Mouse (Mus musculus) MEL (cell line): ENCODE measurements around the gene Tspan14. TPM values are rescaled to one million over a fixed set of nuclear protein-coding genes. Genes with fewer than 3 reads are reported as not detected.

ENCODE experiments used
- DNase-seq: peaks from one replicate; pipeline ENCODE4 v3.0.0; 2011; ENCODE audit warnings: low read depth, low spot score
- H3K27ac ChIP-seq: 2 replicates; pipeline ENCODE4 v1.5.1; 2012; ENCODE audit warnings: low read depth, mild to moderate bottlenecking, control low read depth, low read length, moderate library complexity; ENCODE audit not compliant: control insufficient read depth
- H3K27me3 ChIP-seq, 2 experiments: fragments of 150-350 bp in 1 of 2; sonication (generic) in 1 of 2; 2 replicates each; pipeline ENCODE4 v1.6.1; 2012; ENCODE audit warnings: low read length in 2 of 2, mild to moderate bottlenecking in 2 of 2, improper control_type of control experiment in 1 of 2, moderate library complexity in 1 of 2; ENCODE audit not compliant: insufficient read depth in 2 of 2, control insufficient read depth in 1 of 2
- H3K36me3 ChIP-seq, 2 experiments: 2 replicates each; pipeline ENCODE4 v1.6.1; 2012 to 2014; ENCODE audit warnings: low read length in 2 of 2, improper control_type of control experiment in 1 of 2, inconsistent platforms in 1 of 2, mild to moderate bottlenecking in 1 of 2; ENCODE audit not compliant: insufficient read depth in 2 of 2, control insufficient read depth in 1 of 2
- H3K4me1 ChIP-seq, 2 experiments: fragments of 150-350 bp in 1 of 2; sonication (generic) in 1 of 2; 2 replicates each; pipeline ENCODE4 v1.6.1; 2012; ENCODE audit warnings: low read length in 2 of 2, improper control_type of control experiment in 1 of 2, mild to moderate bottlenecking in 1 of 2; ENCODE audit not compliant: insufficient read depth in 2 of 2, control insufficient read depth in 1 of 2
- H3K4me3 ChIP-seq, 2 experiments: fragments of 150-350 bp in 1 of 2; sonication (generic) in 1 of 2; 2 replicates each; pipeline ENCODE4 v1.5.1; 2012; ENCODE audit warnings: low read depth in 2 of 2, low read length in 2 of 2, mild to moderate bottlenecking in 2 of 2, moderate library complexity in 2 of 2, control low read depth in 1 of 2, improper control_type of control experiment in 1 of 2; ENCODE audit not compliant: control insufficient read depth in 1 of 2, insufficient read depth in 1 of 2
- H3K79me2 ChIP-seq: 2 replicates; pipeline ENCODE4 v1.6.1; 2012; ENCODE audit warnings: mild to moderate bottlenecking, low read length, moderate library complexity; ENCODE audit not compliant: control insufficient read depth, poor library complexity, insufficient read depth
- H3K9ac ChIP-seq: 2 replicates; pipeline ENCODE4 v1.6.1; 2012; ENCODE audit warnings: low read depth, mild to moderate bottlenecking, control low read depth, low read length, moderate library complexity; ENCODE audit not compliant: control insufficient read depth, poor library complexity, severe bottlenecking
- H3K9me3 ChIP-seq: fragments of 150-350 bp; sonication (generic); replicated peaks from 2 replicates; pipeline ENCODE4 v1.6.1; 2012; ENCODE audit warnings: mild to moderate bottlenecking, low read length, improper control_type of control experiment, moderate library complexity; ENCODE audit not compliant: insufficient read depth
- BHLHE40 ChIP-seq: IDR thresholded peaks from 2 replicates; pipeline ENCODE4 v1.6.1; 2012; ENCODE audit warnings: low read depth, mild to moderate bottlenecking, inconsistent platforms, low read length, improper control_type of control experiment, borderline replicate concordance
- CHD1 ChIP-seq: IDR thresholded peaks from 2 replicates; pipeline ENCODE4 v1.6.1; 2012; ENCODE audit warnings: low read depth, mild to moderate bottlenecking, inconsistent platforms, low read length, improper control_type of control experiment
- CTCF ChIP-seq, 3 experiments: IDR thresholded peaks in 2 of 3; conservative IDR thresholded peaks in 1 of 3; 2 replicates each; pipeline ENCODE4 v1.5.1; 2011 to 2012; ENCODE audit warnings: low read length in 3 of 3, low read depth in 2 of 3, mild to moderate bottlenecking in 2 of 3, improper control_type of control experiment in 1 of 3, inconsistent platforms in 1 of 3, mixed read lengths in 1 of 3, moderate library complexity in 1 of 3; ENCODE audit not compliant: control insufficient read depth in 1 of 3, insufficient read depth in 1 of 3, poor library complexity in 1 of 3, severe bottlenecking in 1 of 3
- E2F4 ChIP-seq: IDR thresholded peaks from 2 replicates; pipeline ENCODE4 v1.6.1; 2011; ENCODE audit warnings: low read depth, low read length, improper control_type of control experiment, borderline replicate concordance
- ELF1 ChIP-seq: IDR thresholded peaks from 2 replicates; pipeline ENCODE4 v1.6.1; 2014; ENCODE audit warnings: low read depth, mild to moderate bottlenecking, inconsistent platforms, low read length, improper control_type of control experiment, moderate library complexity
- EP300 ChIP-seq, 2 experiments: IDR thresholded peaks; 2 replicates each; pipeline ENCODE4 v1.6.1; 2011; ENCODE audit warnings: improper control_type of control experiment in 2 of 2, low read length in 2 of 2, low read depth in 1 of 2, mild to moderate bottlenecking in 1 of 2
- ETS1 ChIP-seq: IDR thresholded peaks from 2 replicates; pipeline ENCODE4 v1.6.1; 2012; ENCODE audit warnings: low read depth, mild to moderate bottlenecking, inconsistent platforms, low read length, improper control_type of control experiment, moderate library complexity
- GATA1 ChIP-seq: IDR thresholded peaks from 2 replicates; pipeline ENCODE4 v1.6.1; 2011; ENCODE audit warnings: low read depth, low read length, improper control_type of control experiment
- HCFC1 ChIP-seq: IDR thresholded peaks from 2 replicates; pipeline ENCODE4 v1.6.1; 2012; ENCODE audit warnings: low read depth, mild to moderate bottlenecking, inconsistent platforms, low read length, improper control_type of control experiment, moderate library complexity
- KAT2A ChIP-seq: conservative IDR thresholded peaks from 2 replicates; pipeline ENCODE4 v1.6.1; 2012; ENCODE audit warnings: low read depth, low read length, improper control_type of control experiment, inconsistent platforms
- MAFK ChIP-seq: IDR thresholded peaks from 2 replicates; pipeline ENCODE4 v1.6.1; 2011; ENCODE audit warnings: low read depth, mild to moderate bottlenecking, low read length, improper control_type of control experiment, borderline replicate concordance
- MAX ChIP-seq: IDR thresholded peaks from 2 replicates; pipeline ENCODE4 v1.6.1; 2011; ENCODE audit warnings: low read length, improper control_type of control experiment
- MXI1 ChIP-seq: IDR thresholded peaks from 2 replicates; pipeline ENCODE4 v1.6.1; 2011; ENCODE audit warnings: mild to moderate bottlenecking, low read depth, low read length, improper control_type of control experiment
- MYB ChIP-seq: IDR thresholded peaks from 2 replicates; pipeline ENCODE4 v1.6.1; 2011; ENCODE audit warnings: mild to moderate bottlenecking, low read depth, low read length, improper control_type of control experiment
- MYC ChIP-seq: IDR thresholded peaks from 2 replicates; pipeline ENCODE4 v1.6.1; 2011; ENCODE audit warnings: low read depth, mild to moderate bottlenecking, low read length, improper control_type of control experiment, moderate library complexity
- NELFE ChIP-seq: IDR thresholded peaks from 2 replicates; pipeline ENCODE4 v1.6.1; 2011; ENCODE audit warnings: low read depth, low read length, improper control_type of control experiment
- RAD21 ChIP-seq: IDR thresholded peaks from 2 replicates; pipeline ENCODE4 v1.6.1; 2011; ENCODE audit warnings: mild to moderate bottlenecking, low read depth, low read length, improper control_type of control experiment
- RCOR1 ChIP-seq: IDR thresholded peaks from 2 replicates; pipeline ENCODE4 v1.6.1; 2012; ENCODE audit warnings: low read depth, mild to moderate bottlenecking, inconsistent platforms, low read length, improper control_type of control experiment
- SMC3 ChIP-seq: IDR thresholded peaks from 2 replicates; pipeline ENCODE4 v1.6.1; 2011; ENCODE audit warnings: low read depth, low read length, improper control_type of control experiment
- TAL1 ChIP-seq: IDR thresholded peaks from 2 replicates; pipeline ENCODE4 v1.6.1; 2012; ENCODE audit warnings: mild to moderate bottlenecking, inconsistent platforms, low read length, moderate library complexity, mixed read lengths
- TBP ChIP-seq: IDR thresholded peaks from 2 replicates; pipeline ENCODE4 v1.8.0; 2011; ENCODE audit warnings: low read depth, low read length, improper control_type of control experiment
- TCF12 ChIP-seq: IDR thresholded peaks from 2 replicates; pipeline ENCODE4 v1.6.1; 2014; ENCODE audit warnings: low read depth, mild to moderate bottlenecking, inconsistent platforms, low read length, improper control_type of control experiment, moderate library complexity
- USF1 ChIP-seq: IDR thresholded peaks from 2 replicates; pipeline ENCODE4 v1.6.1; 2014; ENCODE audit warnings: low read depth, mild to moderate bottlenecking, inconsistent platforms, low read length, improper control_type of control experiment, moderate library complexity
- USF2 ChIP-seq, 2 experiments: IDR thresholded peaks; 2 replicates each; pipeline ENCODE4 v1.6.1; 2011 to 2012; ENCODE audit warnings: improper control_type of control experiment in 2 of 2, low read length in 2 of 2, borderline replicate concordance in 1 of 2, inconsistent platforms in 1 of 2, low read depth in 1 of 2, mild to moderate bottlenecking in 1 of 2; ENCODE audit not compliant: insufficient read depth in 1 of 2
- ZC3H11A ChIP-seq: IDR thresholded peaks from 2 replicates; pipeline ENCODE4 v1.6.1; 2012; ENCODE audit warnings: low read depth, mild to moderate bottlenecking, inconsistent platforms, low read length, improper control_type of control experiment
- ZMIZ1 ChIP-seq: IDR thresholded peaks from 2 replicates; pipeline ENCODE4 v1.6.1; 2012; ENCODE audit warnings: low read depth, mild to moderate bottlenecking, inconsistent platforms, low read length, improper control_type of control experiment, moderate library complexity
- ZNF384 ChIP-seq: IDR thresholded peaks from 2 replicates; pipeline ENCODE4 v1.6.1; 2012; ENCODE audit warnings: low read depth, mild to moderate bottlenecking, inconsistent platforms, low read length, improper control_type of control experiment
- polyA plus RNA-seq, 2 experiments: library from polyadenylated mRNA; stranded (reverse) in 1 of 2; unstranded in 1 of 2; fragments of >175 nt in 1 of 2; fragments of >200 nt in 1 of 2; gene quantifications; 2 replicates each; pipeline versions ENCODE4 v1.2.1 to v1.2.4; 2012; ENCODE audit warnings: low replicate concordance in 2 of 2, low read depth in 1 of 2; ENCODE audit not compliant: insufficient read length in 2 of 2, insufficient read depth in 1 of 2, missing spikeins in 1 of 2
- total RNA-seq: library from RNA; depleted of rRNA; stranded (reverse); fragments of 300-350 nt; gene quantifications from 2 replicates; pipeline ENCODE4 v1.2.3, GENCODE M21; 2012

The Tspan14 gene
- total and polyA plus RNA-seq, 3 experiments = 24.8 to 29.9 TPM; not detected in 1

GRCm38 (mm10) chr14:40895681-40896080 lies 70.9 kb downstream of the Tspan14 start:
- DNase-seq = no peak
- Histone ChIP-seq H3K4me3 (no peak overlapping the region), H3K36me3 (no peaks in the 10 kb centered on the region), H3K79me2 (no peaks in the 10 kb centered on the region), H3K27ac (no peak overlapping the region), H3K9ac (no peak overlapping the region), H3K27me3 (peaks cover 0 to 1% of the 10 kb centered on the region in 2 experiments; a peak in 1 of 4 replicates), H3K4me1 (no peaks in the 10 kb centered on the region), H3K9me3 (no peaks in the 10 kb centered on the region)
- TF ChIP-seq RCOR1 = no peak
- TF ChIP-seq ZC3H11A = no peak
- no peak for TF ChIP-seq EP300 (IDR thresholded peaks at IDR 0.05; ENCODE audit: low read depth in 1 of 2, low read length in 2 of 2)
- TF ChIP-seq KAT2A = no peak
- TF ChIP-seq TBP = no peak
- no peak for TF ChIP-seq ZMIZ1
- no peak for TF ChIP-seq HCFC1
- no peak for TF ChIP-seq GATA1
- TF ChIP-seq TAL1 = no peak
- no peak for TF ChIP-seq ELF1
- TF ChIP-seq MAFK = no peak
- TF ChIP-seq MYB = no peak
- TF ChIP-seq MXI1 = no peak
- TF ChIP-seq E2F4 = no peak
- no peak for TF ChIP-seq USF2 (IDR thresholded peaks at IDR 0.05; ENCODE audit: borderline replicate concordance in 1 of 2, insufficient read depth in 1 of 2, low read depth in 1 of 2, low read length in 2 of 2)
- TF ChIP-seq CHD1 = no peak

DNA sequence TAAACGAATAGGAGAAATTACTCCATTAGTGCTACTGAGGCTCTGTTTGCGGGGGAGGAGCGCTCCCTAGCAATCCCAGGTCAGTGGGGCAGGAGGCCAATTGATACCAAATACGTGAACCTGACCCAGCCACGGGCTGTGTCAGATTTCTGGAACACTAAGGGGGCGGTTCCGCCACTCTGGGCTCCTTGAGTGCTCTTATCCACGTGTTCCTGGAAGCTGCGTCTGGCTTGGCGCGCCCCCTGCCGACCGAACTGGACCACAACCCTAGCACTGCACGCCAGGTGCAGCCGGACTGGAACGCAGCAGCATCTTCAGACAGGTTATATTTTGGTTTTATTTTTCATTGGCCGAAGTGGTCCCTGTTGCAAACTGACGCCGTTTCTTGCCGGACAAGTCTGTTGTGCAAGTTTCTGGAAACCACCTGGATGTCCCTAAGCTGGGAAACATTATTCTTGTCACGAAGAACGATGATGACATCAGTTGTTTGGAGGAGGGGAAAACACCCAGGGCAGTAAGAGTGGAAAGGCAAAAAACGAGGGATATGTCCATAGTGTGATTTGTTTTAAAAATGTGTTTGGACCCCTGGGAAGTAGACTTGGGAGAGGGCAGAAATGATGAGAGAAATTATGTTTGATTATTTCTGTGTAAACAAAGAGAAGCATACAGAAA lies 71.9 kb downstream of the Tspan14 start:
- no peaks in the 10 kb centered on the region for H3K79me2 ChIP-seq

More for the DNA sequence above, 71.9 kb downstream of the Tspan14 start:
- H3K27ac ChIP-seq = no peak overlapping the region
- no peaks in the 10 kb centered on the region for H3K4me1 ChIP-seq
- peak; percentile 74 for DNase-seq
- peaks cover 0 to 1% of the 10 kb centered on the region in 2 experiments; a peak in 1 of 4 replicates for H3K27me3 ChIP-seq
- no peaks in the 10 kb centered on the region for H3K36me3 ChIP-seq
- no peak overlapping the region for H3K9ac ChIP-seq
- H3K4me3 ChIP-seq = 0 out of 4 replicates have a peak overlapping the region, but pooled peaks of 1 of the 2 experiments have one; percentile 16
- no peak for TF ChIP-seq BHLHE40
- peak; percentile 52; the same call in 1 of the 2 replicates for TF ChIP-seq MXI1
- peak; percentile 46 for TF ChIP-seq ZC3H11A
- TF ChIP-seq USF2 (IDR thresholded peaks at IDR 0.05; ENCODE audit: borderline replicate concordance in 1 of 2, insufficient read depth in 1 of 2, low read depth in 1 of 2, low read length in 2 of 2) = no peak
- TF ChIP-seq ZMIZ1 = no peak
- TF ChIP-seq USF1 = peak; percentile 51; the same call in 1 of the 2 replicates
- TF ChIP-seq MYC = peak; percentile 84
- peak; percentile 90 for TF ChIP-seq MAX
- peak; percentile 66 for TF ChIP-seq SMC3
- TF ChIP-seq CTCF (IDR thresholded peaks at IDR 0.05 in 2 of 3, conservative IDR thresholded peaks at IDR 0.05 in 1 of 3; ENCODE audit: control insufficient read depth in 1 of 3, insufficient read depth in 1 of 3, low read depth in 2 of 3, low read length in 3 of 3, poor library complexity in 1 of 3, severe bottlenecking in 1 of 3) = peak; percentile 71 to 95 (median 83)
- no peak for TF ChIP-seq ETS1
- TF ChIP-seq NELFE = no peak
- no peak for TF ChIP-seq ZNF384
- no peak for TF ChIP-seq TCF12
- peak; percentile 75 for TF ChIP-seq RAD21
- H3K9me3 ChIP-seq = no peaks in the 10 kb centered on the region
